Mouse (Mus musculus): ENCODE measurements around the gene Gab1.

GRCm38 (mm10) chr8:80749091-80749490, 131.2 kb downstream of the Gab1 start:
- TF ChIP-seq GATA1 (IDR thresholded peaks at IDR 0.05; ENCODE audit: low read length) (no peak), TAL1 (IDR thresholded peaks at IDR 0.05; ENCODE audit: low read length) (no peak)

Measured in erythroblast, embryonic 14.5 days (primary cell).